Mouse (Mus musculus): ENCODE data around the gene Zfp385b. TPM values are rescaled to one million over a fixed set of nuclear protein-coding genes. Genes with fewer than 3 reads are reported as not detected.

Gene Zfp385b
- polyA plus RNA-seq, 1 experiment from 2014 or later = 6.2 TPM

- H3K9ac ChIP-seq (replicated peaks; ENCODE audit: low read depth, low read length) = no peak overlapping the region
- H3K27me3 ChIP-seq (ENCODE audit: control insufficient read depth, insufficient read depth, low read length) = no peaks in the 10 kb centered on the region
- no peak overlapping the region for H3K4me2 ChIP-seq (replicated peaks; ENCODE audit: low read depth, low read length)
- no peak for ATAC-seq (ENCODE audit: insufficient number of reproducible peaks, insufficient read depth, low FRiP score, low read depth)
- H3K36me3 ChIP-seq (ENCODE audit: control insufficient read depth, insufficient read depth, low read length) = no peaks in the 10 kb centered on the region
- 66% methylated on average over 5 of the region's 5 CpGs for WGBS
- H3K9me3 ChIP-seq (ENCODE audit: control insufficient read depth, low read depth, low read length) = no peaks in the 10 kb centered on the region
- no peak overlapping the region for H3K27ac ChIP-seq (ENCODE audit: low read length)
- no peak overlapping the region for H3K4me3 ChIP-seq (ENCODE audit: low read depth, low read length)
- H3K4me1 ChIP-seq (ENCODE audit: control insufficient read depth, insufficient read depth, low read length) = no peaks in the 10 kb centered on the region
These were observed 73.0 kb downstream of the Zfp385b start for GRCm38 (mm10) chr2:77746417-77746816.

DNA sequence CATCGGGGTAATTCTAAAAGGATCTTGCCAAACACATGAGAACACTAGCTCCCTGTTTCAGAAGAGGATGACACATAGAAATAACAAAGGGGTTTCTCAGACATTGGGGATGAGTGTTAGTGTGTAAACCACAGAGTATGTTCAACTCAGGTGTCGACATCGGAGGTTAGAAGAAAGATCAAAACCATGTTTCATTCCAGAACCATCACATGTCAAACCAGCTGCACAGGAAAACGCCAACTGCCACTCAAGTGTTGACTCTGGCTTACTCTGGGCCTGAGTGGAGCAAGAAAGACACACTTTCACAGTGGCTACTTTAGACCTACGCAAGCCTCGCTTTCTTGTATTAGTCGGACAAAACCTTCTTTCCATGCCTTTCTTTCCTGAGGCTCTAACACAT is 74.2 kb downstream of the Zfp385b start:
- Histone ChIP-seq H3K4me1 (ENCODE audit: control insufficient read depth, insufficient read depth, low read length) (no peaks in the 10 kb centered on the region), H3K4me2 (replicated peaks; ENCODE audit: low read depth, low read length) (no peak overlapping the region), H3K27ac (ENCODE audit: low read length) (no peak overlapping the region), H3K9me3 (ENCODE audit: control insufficient read depth, low read depth, low read length) (no peaks in the 10 kb centered on the region), H3K9ac (replicated peaks; ENCODE audit: low read depth, low read length) (no peak overlapping the region), H3K4me3 (ENCODE audit: low read depth, low read length) (no peak overlapping the region), H3K36me3 (ENCODE audit: control insufficient read depth, insufficient read depth, low read length) (no peaks in the 10 kb centered on the region), H3K27me3 (ENCODE audit: control insufficient read depth, insufficient read depth, low read length) (no peaks in the 10 kb centered on the region)
- ATAC-seq (ENCODE audit: insufficient number of reproducible peaks, insufficient read depth, low FRiP score, low read depth) = no peak
- WGBS = 91% methylated on average over 7 of the region's 7 CpGs

- no peaks in the 10 kb centered on the region for H3K4me1 ChIP-seq (ENCODE audit: control insufficient read depth, insufficient read depth, low read length)
- no peak overlapping the region for H3K27ac ChIP-seq (ENCODE audit: low read length)
- H3K27me3 ChIP-seq (ENCODE audit: control insufficient read depth, insufficient read depth, low read length) = no peaks in the 10 kb centered on the region
- H3K9ac ChIP-seq (replicated peaks; ENCODE audit: low read depth, low read length) = no peak overlapping the region
- H3K36me3 ChIP-seq (ENCODE audit: control insufficient read depth, insufficient read depth, low read length) = no peaks in the 10 kb centered on the region
- H3K4me3 ChIP-seq (ENCODE audit: low read depth, low read length) = no peak overlapping the region
- no peaks in the 10 kb centered on the region for H3K9me3 ChIP-seq (ENCODE audit: control insufficient read depth, low read depth, low read length)
- 59% methylated on average over 4 of the region's 4 CpGs for WGBS
- ATAC-seq (ENCODE audit: insufficient number of reproducible peaks, insufficient read depth, low FRiP score, low read depth) = no peak
- no peak overlapping the region for H3K4me2 ChIP-seq (replicated peaks; ENCODE audit: low read depth, low read length)
These were observed 77.1 kb downstream of the Zfp385b start for GRCm38 (mm10) chr2:77742359-77742758.

DNA sequence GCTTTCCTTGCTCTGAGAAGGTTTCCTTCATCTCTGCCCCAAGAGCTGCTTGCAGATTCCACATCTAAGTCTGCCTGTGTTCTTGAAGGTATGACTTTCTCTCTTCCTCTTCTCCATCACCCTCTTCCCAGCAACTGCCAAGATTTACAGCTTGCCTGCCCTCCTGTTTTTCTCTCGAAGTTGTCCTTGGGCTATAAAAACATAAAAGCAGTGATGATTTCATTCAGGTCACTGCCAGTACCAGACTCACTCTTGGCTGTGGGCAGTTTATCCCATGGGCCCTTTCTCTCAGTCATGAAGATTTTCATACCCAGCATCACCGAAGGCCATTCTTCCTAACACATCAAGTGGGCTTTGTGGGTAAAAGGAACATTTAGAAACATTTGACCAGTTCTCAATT is 89.2 kb downstream of the Zfp385b start:
- ATAC-seq (ENCODE audit: insufficient number of reproducible peaks, insufficient read depth, low FRiP score, low read depth) = no peak
- H3K36me3 ChIP-seq (ENCODE audit: control insufficient read depth, insufficient read depth, low read length) = no peaks in the 10 kb centered on the region
- H3K27ac ChIP-seq (ENCODE audit: low read length) = no peak overlapping the region
- no peaks in the 10 kb centered on the region for H3K4me1 ChIP-seq (ENCODE audit: control insufficient read depth, insufficient read depth, low read length)
- no peaks in the 10 kb centered on the region for H3K9me3 ChIP-seq (ENCODE audit: control insufficient read depth, low read depth, low read length)
- no peak overlapping the region for H3K4me2 ChIP-seq (replicated peaks; ENCODE audit: low read depth, low read length)
- no peaks in the 10 kb centered on the region for H3K27me3 ChIP-seq (ENCODE audit: control insufficient read depth, insufficient read depth, low read length)
- 69% methylated on average over 2 of the region's 2 CpGs for WGBS
- no peak overlapping the region for H3K9ac ChIP-seq (replicated peaks; ENCODE audit: low read depth, low read length)
- no peak overlapping the region for H3K4me3 ChIP-seq (ENCODE audit: low read depth, low read length)

GRCm38 (mm10) chr2:77726798-77727197 is 92.6 kb downstream of the Zfp385b start:
- no peak for ATAC-seq (ENCODE audit: insufficient number of reproducible peaks, insufficient read depth, low FRiP score, low read depth)

GRCm38 (mm10) chr2:77720806-77721205 is 98.6 kb downstream of the Zfp385b start:
- no peaks in the 10 kb centered on the region for H3K36me3 ChIP-seq (ENCODE audit: control insufficient read depth, insufficient read depth, low read length)
- WGBS = 91% methylated on average over 4 of the region's 4 CpGs
- no peak overlapping the region for H3K4me2 ChIP-seq (replicated peaks; ENCODE audit: low read depth, low read length)

More at GRCm38 (mm10) chr2:77726798-77727197, 92.6 kb downstream of the Zfp385b start:
- Histone ChIP-seq H3K9ac (replicated peaks; ENCODE audit: low read depth, low read length) (no peak overlapping the region), H3K36me3 (ENCODE audit: control insufficient read depth, insufficient read depth, low read length) (no peaks in the 10 kb centered on the region), H3K4me2 (replicated peaks; ENCODE audit: low read depth, low read length) (no peak overlapping the region), H3K4me1 (ENCODE audit: control insufficient read depth, insufficient read depth, low read length) (no peaks in the 10 kb centered on the region), H3K27me3 (ENCODE audit: control insufficient read depth, insufficient read depth, low read length) (no peaks in the 10 kb centered on the region), H3K27ac (ENCODE audit: low read length) (no peak overlapping the region), H3K4me3 (ENCODE audit: low read depth, low read length) (no peak overlapping the region), H3K9me3 (ENCODE audit: control insufficient read depth, low read depth, low read length) (no peaks in the 10 kb centered on the region)
- WGBS = 79% methylated on average over 7 of the region's 7 CpGs

GRCm38 (mm10) chr2:77716367-77716766 is 103.1 kb downstream of the Zfp385b start:
- H3K27ac ChIP-seq (ENCODE audit: low read length) = no peak overlapping the region
- ATAC-seq (ENCODE audit: insufficient number of reproducible peaks, insufficient read depth, low FRiP score, low read depth) = no peak
- 86% methylated on average over 3 of the region's 3 CpGs for WGBS

More at GRCm38 (mm10) chr2:77720806-77721205, 98.6 kb downstream of the Zfp385b start:
- Histone ChIP-seq H3K27ac (ENCODE audit: low read length) (no peak overlapping the region), H3K9me3 (ENCODE audit: control insufficient read depth, low read depth, low read length) (no peaks in the 10 kb centered on the region), H3K9ac (replicated peaks; ENCODE audit: low read depth, low read length) (no peak overlapping the region), H3K27me3 (ENCODE audit: control insufficient read depth, insufficient read depth, low read length) (no peaks in the 10 kb centered on the region), H3K4me1 (ENCODE audit: control insufficient read depth, insufficient read depth, low read length) (no peaks in the 10 kb centered on the region), H3K4me3 (ENCODE audit: low read depth, low read length) (no peak overlapping the region)
- no peak for ATAC-seq (ENCODE audit: insufficient number of reproducible peaks, insufficient read depth, low FRiP score, low read depth)

DNA sequence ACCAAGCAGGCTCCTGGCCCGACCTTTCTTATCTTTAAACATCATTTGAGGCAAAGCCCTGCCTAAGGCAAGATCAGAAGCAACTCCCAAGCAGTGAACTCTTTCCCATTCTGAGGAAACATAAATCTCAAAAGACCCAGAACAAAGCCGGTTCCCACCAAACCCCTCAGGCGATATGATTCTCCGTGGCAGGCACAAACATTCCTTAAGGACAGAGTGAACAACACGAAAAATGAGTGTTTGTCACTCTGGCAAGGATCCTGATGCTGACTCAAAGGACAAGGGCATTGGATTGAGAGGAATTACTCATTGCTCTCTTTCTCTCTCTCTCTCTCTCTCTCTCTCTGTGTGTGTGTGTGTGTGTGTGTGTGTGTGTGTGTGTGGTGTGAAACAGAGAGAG is 105.6 kb downstream of the Zfp385b start:
- no peaks in the 10 kb centered on the region for H3K9me3 ChIP-seq (ENCODE audit: control insufficient read depth, low read depth, low read length)
- no peaks in the 10 kb centered on the region for H3K36me3 ChIP-seq (ENCODE audit: control insufficient read depth, insufficient read depth, low read length)
- H3K4me3 ChIP-seq (ENCODE audit: low read depth, low read length) = no peak overlapping the region
- no peak overlapping the region for H3K9ac ChIP-seq (replicated peaks; ENCODE audit: low read depth, low read length)
- no peaks in the 10 kb centered on the region for H3K4me1 ChIP-seq (ENCODE audit: control insufficient read depth, insufficient read depth, low read length)
- H3K27ac ChIP-seq (ENCODE audit: low read length) = no peak overlapping the region
- 39% methylated on average over 5 of the region's 5 CpGs for WGBS
- no peaks in the 10 kb centered on the region for H3K27me3 ChIP-seq (ENCODE audit: control insufficient read depth, insufficient read depth, low read length)
- ATAC-seq (ENCODE audit: insufficient number of reproducible peaks, insufficient read depth, low FRiP score, low read depth) = no peak
- no peak overlapping the region for H3K4me2 ChIP-seq (replicated peaks; ENCODE audit: low read depth, low read length)

More at GRCm38 (mm10) chr2:77716367-77716766, 103.1 kb downstream of the Zfp385b start:
- Histone ChIP-seq H3K9ac (replicated peaks; ENCODE audit: low read depth, low read length) (no peak overlapping the region), H3K4me2 (replicated peaks; ENCODE audit: low read depth, low read length) (no peak overlapping the region), H3K4me1 (ENCODE audit: control insufficient read depth, insufficient read depth, low read length) (no peaks in the 10 kb centered on the region), H3K27me3 (ENCODE audit: control insufficient read depth, insufficient read depth, low read length) (no peaks in the 10 kb centered on the region), H3K4me3 (ENCODE audit: low read depth, low read length) (no peak overlapping the region), H3K9me3 (ENCODE audit: control insufficient read depth, low read depth, low read length) (no peaks in the 10 kb centered on the region), H3K36me3 (ENCODE audit: control insufficient read depth, insufficient read depth, low read length) (no peaks in the 10 kb centered on the region)

GRCm38 (mm10) chr2:77711751-77712150 is 107.7 kb downstream of the Zfp385b start:
- Histone ChIP-seq H3K27me3 (ENCODE audit: control insufficient read depth, insufficient read depth, low read length) (no peaks in the 10 kb centered on the region), H3K27ac (ENCODE audit: low read length) (no peak overlapping the region), H3K4me2 (replicated peaks; ENCODE audit: low read depth, low read length) (no peak overlapping the region), H3K9ac (replicated peaks; ENCODE audit: low read depth, low read length) (no peak overlapping the region), H3K4me1 (ENCODE audit: control insufficient read depth, insufficient read depth, low read length) (no peaks in the 10 kb centered on the region), H3K9me3 (ENCODE audit: control insufficient read depth, low read depth, low read length) (no peaks in the 10 kb centered on the region), H3K4me3 (ENCODE audit: low read depth, low read length) (no peak overlapping the region), H3K36me3 (ENCODE audit: control insufficient read depth, insufficient read depth, low read length) (no peaks in the 10 kb centered on the region)
- 76% methylated on average over 1 of the region's 1 CpGs for WGBS
- no peak for ATAC-seq (ENCODE audit: insufficient number of reproducible peaks, insufficient read depth, low FRiP score, low read depth)

All from stomach, embryonic 14.5 days (tissue).